Mouse (Mus musculus) myocyte (in vitro differentiated cells): Measurements from ENCODE around the gene Raph1.

ENCODE experiments used
- CEBPB ChIP-seq: IDR thresholded peaks from 2 replicates; pipeline ENCODE4 v1.6.1; 2011; ENCODE audit warnings: mild to moderate bottlenecking, moderate library complexity; ENCODE audit not compliant: poor library complexity, insufficient read depth, severe bottlenecking
- E2F4 ChIP-seq: IDR thresholded peaks from one replicate; pipeline ENCODE4 v1.6.1; 2011; ENCODE audit warnings: mild to moderate bottlenecking, control low read depth, moderate library complexity; ENCODE audit not compliant: insufficient read depth
- MAX ChIP-seq: IDR thresholded peaks from one replicate; pipeline ENCODE4 v1.6.1; 2011; ENCODE audit warnings: low read depth, mild to moderate bottlenecking, control low read depth
- MYOD1 ChIP-seq, 3 experiments: IDR thresholded peaks; one replicate each; pipeline ENCODE4 v1.6.1; 2011; ENCODE audit warnings: control low read depth in 2 of 3, low read depth in 2 of 3, mild to moderate bottlenecking in 2 of 3, moderate library complexity in 1 of 3; ENCODE audit not compliant: insufficient read length in 2 of 3, control insufficient read depth in 1 of 3
- MYOG ChIP-seq, 3 experiments: IDR thresholded peaks; one replicate each; pipeline ENCODE4 v1.6.1; 2011; ENCODE audit warnings: control low read depth in 2 of 3, low read depth in 2 of 3, mild to moderate bottlenecking in 2 of 3; ENCODE audit not compliant: insufficient read length in 2 of 3, control insufficient read depth in 1 of 3, insufficient read depth in 1 of 3
- POLR2A ChIP-seq: IDR thresholded peaks from one replicate; pipeline ENCODE4 v1.6.1; 2011; ENCODE audit warnings: low read depth, mild to moderate bottlenecking, control low read depth, moderate library complexity; ENCODE audit not compliant: insufficient read length
- POLR2AphosphoS2 ChIP-seq: IDR thresholded peaks from one replicate; pipeline ENCODE4 v1.6.1; 2011; ENCODE audit warnings: low read depth, control low read depth; ENCODE audit not compliant: insufficient read length
- REST ChIP-seq: IDR thresholded peaks from one replicate; pipeline ENCODE4 v1.6.1; 2011; ENCODE audit warnings: mild to moderate bottlenecking, control low read depth, moderate library complexity; ENCODE audit not compliant: insufficient read depth, insufficient read length
- TCF12 ChIP-seq: IDR thresholded peaks from one replicate; pipeline ENCODE4 v1.6.1; 2011; ENCODE audit warnings: mild to moderate bottlenecking, control low read depth; ENCODE audit not compliant: poor library complexity, insufficient read depth, severe bottlenecking
- TCF3 ChIP-seq: IDR thresholded peaks from one replicate; pipeline ENCODE4 v1.6.1; 2011; ENCODE audit warnings: low read depth, control low read depth; ENCODE audit not compliant: insufficient read length
- USF1 ChIP-seq: IDR thresholded peaks from one replicate; pipeline ENCODE4 v1.6.1; 2011; ENCODE audit warnings: low read depth, mild to moderate bottlenecking, control low read depth, moderate library complexity

DNA sequence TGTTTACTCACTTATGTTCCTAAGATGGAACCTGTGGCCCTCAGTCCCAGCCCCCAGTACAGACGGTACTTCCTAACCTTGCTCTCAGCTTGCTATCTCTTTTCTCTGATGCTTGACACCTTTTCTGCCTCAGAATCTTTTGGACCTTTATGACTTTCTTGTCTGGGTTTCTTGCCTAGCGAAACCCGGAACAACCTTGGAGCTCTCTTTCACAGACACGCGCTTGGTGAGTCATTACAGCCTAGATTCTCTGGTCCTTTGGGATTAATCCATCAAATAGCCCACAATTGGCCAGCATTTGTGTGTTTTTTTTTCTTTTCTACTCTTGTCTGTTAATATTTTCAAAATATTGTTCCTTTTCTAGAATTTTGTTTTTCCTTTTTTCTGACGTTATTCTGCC lies 26.2 kb upstream of the Raph1 start:
- TF ChIP-seq REST: no peak
- TF ChIP-seq TCF12: no peak
- TF ChIP-seq POLR2A: no peak
- TF ChIP-seq USF1: no peak
- no peak for TF ChIP-seq MYOD1 (IDR thresholded peaks at IDR 0.05; ENCODE audit: control insufficient read depth in 1 of 3, insufficient read length in 2 of 3, low read depth in 2 of 3)
- TF ChIP-seq MAX: no peak
- no peak for TF ChIP-seq CEBPB
- TF ChIP-seq TCF3: no peak
- no peak for TF ChIP-seq E2F4
- no peak for TF ChIP-seq MYOG (IDR thresholded peaks at IDR 0.05; ENCODE audit: control insufficient read depth in 1 of 3, insufficient read depth in 1 of 3, insufficient read length in 2 of 3, low read depth in 2 of 3)
- no peak for TF ChIP-seq POLR2AphosphoS2
